Mouse (Mus musculus) ES-E14 (cell line): ENCODE measurements around the gene Guca1b. TPM values are rescaled to one million over a fixed set of nuclear protein-coding genes. Genes with fewer than 3 reads are reported as not detected.
A peak's percentile ranks its signal among the peaks of the same experiment; 100 is the strongest.

Experiments used
- DNase-seq: peaks from one replicate; pipeline ENCODE4 v3.0.0-alpha.2; 2013; ENCODE audit warnings: low read depth, low spot score
- H3K27ac ChIP-seq: 2 replicates; pipeline ENCODE4 v1.5.1; 2012; ENCODE audit warnings: low read depth, mild to moderate bottlenecking, low read length, moderate library complexity, mixed read lengths; ENCODE audit not compliant: poor library complexity, insufficient read depth, severe bottlenecking
- H3K36me3 ChIP-seq: 2 replicates; pipeline ENCODE4 v1.6.1; 2012; ENCODE audit warnings: mild to moderate bottlenecking, low read length, moderate library complexity, mixed read lengths; ENCODE audit not compliant: control insufficient read depth, poor library complexity, insufficient read depth, severe bottlenecking
- H3K4me1 ChIP-seq, 2 experiments: fragments of 150-350 bp in 1 of 2; sonication (generic) in 1 of 2; 2 replicates each; pipeline ENCODE4 v1.6.1; 2012; ENCODE audit warnings: low read length in 2 of 2, mild to moderate bottlenecking in 1 of 2, mixed read lengths in 1 of 2; ENCODE audit not compliant: control insufficient read depth in 2 of 2, insufficient read depth in 2 of 2, poor library complexity in 1 of 2
- H3K4me3 ChIP-seq, 2 experiments: fragments of 150-350 bp in 1 of 2; sonication (generic) in 1 of 2; 2 replicates each; pipeline ENCODE4 v1.5.1; 2012; ENCODE audit warnings: low read length in 2 of 2, low read depth in 1 of 2, mild to moderate bottlenecking in 1 of 2, mixed read lengths in 1 of 2; ENCODE audit not compliant: insufficient read depth in 1 of 2, poor library complexity in 1 of 2, severe bottlenecking in 1 of 2
- H3K9ac ChIP-seq: 2 replicates; pipeline ENCODE4 v1.6.1; 2012; ENCODE audit warnings: low read depth, mild to moderate bottlenecking, low read length, mixed read lengths; ENCODE audit not compliant: poor library complexity, insufficient read depth, severe bottlenecking
- H3K9me3 ChIP-seq: fragments of 150-350 bp; sonication (generic); 2 replicates; pipeline ENCODE4 v1.6.1; 2012; ENCODE audit warnings: low read depth, mild to moderate bottlenecking, low read length; ENCODE audit not compliant: control insufficient read depth, insufficient read depth
- CHD2 ChIP-seq: IDR thresholded peaks from 2 replicates; pipeline ENCODE4 v1.6.1; 2014; ENCODE audit warnings: mild to moderate bottlenecking, low read depth, low read length, inconsistent platforms
- HCFC1 ChIP-seq: IDR thresholded peaks from 2 replicates; pipeline ENCODE4 v1.6.1; 2012; ENCODE audit warnings: low read length, inconsistent platforms, borderline replicate concordance; ENCODE audit not compliant: insufficient read depth
- MAFK ChIP-seq: IDR thresholded peaks from 2 replicates; pipeline ENCODE4 v1.6.1; 2014; ENCODE audit warnings: mild to moderate bottlenecking, low read depth, low read length, inconsistent platforms; ENCODE audit not compliant: insufficient read depth
- ZC3H11A ChIP-seq: IDR thresholded peaks from 2 replicates; pipeline ENCODE4 v1.6.1; 2012; ENCODE audit warnings: low read depth, mild to moderate bottlenecking, inconsistent platforms, low read length, borderline replicate concordance
- ZNF384 ChIP-seq: IDR thresholded peaks from 2 replicates; pipeline ENCODE4 v1.6.1; 2012; ENCODE audit warnings: low read depth, low read length, inconsistent platforms
- in situ Hi-C, 2 experiments: fragments of 600-800 bp; cut with MboI; formaldehyde crosslinking; loops; one replicate each; pipeline ENCODE4 v1.15.1; 2025; ENCODE audit warnings: low sequenced_read_pairs in 2 of 2, inconsistent platforms in 1 of 2; ENCODE audit not compliant: unreplicated experiment in 2 of 2
- total RNA-seq: library from RNA; depleted of rRNA; stranded (reverse); fragments of 300-350 nt; gene quantifications from 2 replicates; pipeline ENCODE4 v1.2.3, GENCODE M21; 2012

The Guca1b gene
- total RNA-seq, 1 experiment = not detected

- in situ Hi-C loops = no loop called here
- DNase-seq = no peak
- H3K9ac ChIP-seq = no peak overlapping the region
- no peaks in the 10 kb centered on the region for H3K36me3 ChIP-seq
- no peak overlapping the region for H3K27ac ChIP-seq
- peaks cover 0 to 2% of the 10 kb centered on the region in 2 experiments; a peak in 1 of 4 replicates for H3K4me1 ChIP-seq
- no peaks in the 10 kb centered on the region for H3K9me3 ChIP-seq
- no peak overlapping the region for H3K4me3 ChIP-seq
- no peak for TF ChIP-seq MAFK
- no peak for TF ChIP-seq ZNF384
- TF ChIP-seq ZC3H11A = no peak
- TF ChIP-seq HCFC1 = no peak
- TF ChIP-seq CHD2 = no peak
Observed at GRCm38 (mm10) chr17:47430815-47431214, 45.6 kb downstream of the Guca1b start.

GRCm38 (mm10) chr17:47436156-47436906, 51.1 kb downstream of the Guca1b start, which contains the start of gene AI661453:
AI661453 (plus strand) TSS chr17:47436615.
- TF ChIP-seq ZC3H11A (no peak), ZNF384 (peak; percentile 92)
- peak within 1 kb of the TSS; percentile 71 to 76 for H3K4me3 ChIP-seq

GRCm38 (mm10) chr17:47436907-47437547, 51.8 kb downstream of the Guca1b start, which contains the start of gene 1700001C19Rik:
1700001C19Rik (minus strand) TSS chr17:47437376.
- H3K9ac ChIP-seq = peak within 1 kb of the TSS; percentile 59
- no peak within 1 kb of the TSS for H3K27ac ChIP-seq
- no peaks in the 10 kb centered on the region for H3K36me3 ChIP-seq

More at GRCm38 (mm10) chr17:47436156-47436906, 51.1 kb downstream of the Guca1b start, which contains the start of gene AI661453:
- Histone ChIP-seq H3K9me3 (no peaks in the 10 kb centered on the region), H3K4me1 (peaks cover 0 to 23% of the 10 kb centered on the region in 2 experiments; a peak in 2 of 4 replicates), H3K36me3 (no peaks in the 10 kb centered on the region), H3K27ac (no peak within 1 kb of the TSS), H3K9ac (peak within 1 kb of the TSS; percentile 59)
- in situ Hi-C loops = no loop called here
- peak; percentile 45 for DNase-seq

GRCm38 (mm10) chr17:47438611-47439010, 53.4 kb downstream of the Guca1b start:
- H3K27ac ChIP-seq = no peak overlapping the region
- H3K36me3 ChIP-seq = no peaks in the 10 kb centered on the region
- no peak for DNase-seq
- H3K4me1 ChIP-seq = peaks cover 0 to 29% of the 10 kb centered on the region in 2 experiments; a peak in 2 of 4 replicates
- H3K9me3 ChIP-seq = no peaks in the 10 kb centered on the region
- TF ChIP-seq CHD2 (no peak), ZNF384 (no peak), HCFC1 (no peak), MAFK (0 out of 2 replicates have a peak, but pooled peaks have one; percentile 9)
- in situ Hi-C loops = no loop called here
- H3K9ac ChIP-seq = no peak overlapping the region
- no peak overlapping the region for H3K4me3 ChIP-seq

More at GRCm38 (mm10) chr17:47436907-47437547, 51.8 kb downstream of the Guca1b start, which contains the start of gene 1700001C19Rik:
- in situ Hi-C loops = no loop called here
- peak within 1 kb of the TSS; percentile 71 to 76 for H3K4me3 ChIP-seq
- H3K9me3 ChIP-seq = no peaks in the 10 kb centered on the region
- peaks cover 0 to 29% of the 10 kb centered on the region in 2 experiments; a peak in 2 of 4 replicates for H3K4me1 ChIP-seq
- no peak for TF ChIP-seq HCFC1
- no peak for TF ChIP-seq CHD2
- TF ChIP-seq ZC3H11A = no peak
- peak; percentile 93 for TF ChIP-seq ZNF384
- TF ChIP-seq MAFK = no peak
- DNase-seq = no peak
